In the genomic region with DNA sequence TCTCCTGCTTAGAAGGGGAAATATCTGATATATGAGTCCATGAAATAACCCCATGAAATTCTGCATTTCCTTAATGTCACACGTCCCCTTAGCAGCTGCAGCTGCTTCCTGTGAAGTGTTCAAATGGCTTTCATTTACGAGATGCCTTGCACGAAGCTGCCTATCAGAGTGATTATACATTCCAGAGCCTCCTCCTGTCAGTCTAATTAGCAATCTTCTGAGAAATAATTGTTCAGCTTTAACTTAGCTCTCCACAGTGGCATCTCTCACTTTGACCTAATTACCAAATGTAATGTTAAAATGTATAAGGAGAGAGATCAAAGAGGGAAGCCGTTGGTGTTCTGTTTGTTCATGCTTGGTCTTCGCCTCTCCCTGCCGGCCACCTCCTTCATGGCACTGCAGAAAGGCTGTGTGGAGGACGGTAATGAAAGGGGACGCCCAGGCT, we compare ENCODE assay signal across 10 mouse cellular contexts.
A peak's percentile ranks its signal among the peaks of the same experiment; 100 is the strongest.
DNase-seq lines count a peak whose midpoint lies in the region; ATAC-seq and TF ChIP-seq lines count a peak whose summit lies in the region.
"Had no signal": no experiment of that assay in that cellular context is flagged by ENCODE, and none has a peak within 500 bp of the region (broad histone marks: within the 10 kb centered on the region; RNA-seq: fewer than 3 reads in every experiment).

No protein-coding gene starts in this region.

- no peak for TF ChIP-seq EP300 in lung, postnatal 0 days (IDR thresholded peaks at IDR 0.05)

- 34% methylated on average over 8 of the region's 8 CpGs for WGBS in lung, postnatal 0 days
- WGBS in forebrain, embryonic 13.5 days: 3% methylated on average over 8 of the region's 8 CpGs
- WGBS in limb, embryonic 11.5 days: 10% methylated on average over 8 of the region's 8 CpGs

- H3K4me2 ChIP-seq in lung, postnatal 0 days (replicated peaks; ENCODE audit: low read depth, low read length): no peak overlapping the region
- H3K4me2 ChIP-seq in forebrain, embryonic 13.5 days: peak overlapping the region; percentile 44
- H3K4me2 ChIP-seq in limb, embryonic 11.5 days (ENCODE audit: low read depth, severe bottlenecking): no peak overlapping the region

- no peaks in the 10 kb centered on the region for H3K36me3 ChIP-seq in lung, postnatal 0 days (ENCODE audit: insufficient read depth, low read length)
- H3K36me3 ChIP-seq in forebrain, embryonic 13.5 days (ENCODE audit: poor library complexity, severe bottlenecking): peaks cover 7% of the 10 kb centered on the region
- H3K36me3 ChIP-seq in limb, embryonic 11.5 days (ENCODE audit: control insufficient read depth, insufficient read depth, low read length): no peaks in the 10 kb centered on the region

- no peak overlapping the region for H3K9ac ChIP-seq in lung, postnatal 0 days (replicated peaks; ENCODE audit: low read depth)
- H3K9ac ChIP-seq in forebrain, embryonic 13.5 days: peak overlapping the region; percentile 14; the same call in 1 of the 2 replicates
- no peak overlapping the region for H3K9ac ChIP-seq in limb, embryonic 11.5 days (ENCODE audit: low read length)

- DNase-seq in lung, postnatal 0 days (ENCODE audit: low spot score): no peak
- no peak for DNase-seq in lung, postnatal 36 days
- peak; percentile 37 for DNase-seq in limb, embryonic 11.5 days (ENCODE audit: low spot score)
- DNase-seq in retina, embryonic 14.5 days (ENCODE audit: low spot score): peak; percentile 65
- DNase-seq in adrenal gland, postnatal 14 days: no peak
- no peak for DNase-seq in yolk sac, embryonic 10.5 days (ENCODE audit: low spot score)
- no peak for DNase-seq in urinary bladder, postnatal 25 days (ENCODE audit: low spot score)
- DNase-seq: kidney, adult 9 months; lung, adult 2 months had no signal

- H3K27ac ChIP-seq in lung, postnatal 0 days (ENCODE audit: low read length): no peak overlapping the region
- H3K27ac ChIP-seq in forebrain, embryonic 13.5 days: peak overlapping the region; percentile 92
- H3K27ac ChIP-seq in limb, embryonic 11.5 days (replicated peaks; ENCODE audit: low read depth, low read length): no peak overlapping the region

- H3K9me3 ChIP-seq in lung, postnatal 0 days (ENCODE audit: low read length): peaks cover 3% of the 10 kb centered on the region; the same call in 1 of the 2 replicates
- 0 out of 2 replicates have a peak, but pooled peaks cover 4% of the 10 kb centered on the region for H3K9me3 ChIP-seq in forebrain, embryonic 13.5 days (replicated peaks)
- no peaks in the 10 kb centered on the region for H3K9me3 ChIP-seq in limb, embryonic 11.5 days (ENCODE audit: control insufficient read depth, low read length)

- H3K4me1 ChIP-seq in lung, postnatal 0 days (ENCODE audit: insufficient read depth, low read depth, low read length): 0 out of 2 replicates have a peak, but pooled peaks cover 2% of the 10 kb centered on the region
- H3K4me1 ChIP-seq in forebrain, embryonic 13.5 days: peaks cover 67% of the 10 kb centered on the region
- peaks cover 14% of the 10 kb centered on the region; the same call in 1 of the 2 replicates for H3K4me1 ChIP-seq in limb, embryonic 11.5 days (ENCODE audit: control insufficient read depth, insufficient read depth, low read length)

- H3K27me3 ChIP-seq in lung, postnatal 0 days (replicated peaks; ENCODE audit: insufficient read depth, low read length): no peaks in the 10 kb centered on the region
- no peaks in the 10 kb centered on the region for H3K27me3 ChIP-seq in forebrain, embryonic 13.5 days
- H3K27me3 ChIP-seq in limb, embryonic 11.5 days (ENCODE audit: control insufficient read depth, insufficient read depth, low read length): no peaks in the 10 kb centered on the region

- no peak overlapping the region for H3K4me3 ChIP-seq in lung, postnatal 0 days (ENCODE audit: low read depth, low read length)
- H3K4me3 ChIP-seq in forebrain, embryonic 13.5 days: no peak overlapping the region
- no peak overlapping the region for H3K4me3 ChIP-seq in limb, embryonic 11.5 days (ENCODE audit: low read depth, low read length)

- no peak for ATAC-seq in lung, postnatal 0 days
- peak; percentile 51 for ATAC-seq in forebrain, embryonic 13.5 days
- no peak for ATAC-seq in limb, embryonic 11.5 days (ENCODE audit: insufficient number of reproducible peaks, low FRiP score, low TSS enrichment, low read depth)

- TF ChIP-seq CTCF in lung, postnatal 0 days (IDR thresholded peaks at IDR 0.05): 0 out of 2 replicates have a peak, but pooled peaks have one; percentile 12

Comparison
In these comparisons a context has a peak if more than half of its experiments do, and no peak if none do; other contexts are left out.
1. DNase-seq: peak in limb, embryonic 11.5 days (single experiment) and retina, embryonic 14.5 days (single experiment); none in lung, postnatal 0 days (single experiment), lung, postnatal 36 days (single experiment), adrenal gland, postnatal 14 days (single experiment), yolk sac, embryonic 10.5 days (single experiment) and urinary bladder, postnatal 25 days (single experiment).